Mouse (Mus musculus): ENCODE measurements around the gene Irf1. TPM values are rescaled to one million over a fixed set of nuclear protein-coding genes. Genes with fewer than 3 reads are reported as not detected.

Gene Irf1
- polyA plus RNA-seq, 1 experiment from 2014 or later: 3.5 TPM

DNA sequence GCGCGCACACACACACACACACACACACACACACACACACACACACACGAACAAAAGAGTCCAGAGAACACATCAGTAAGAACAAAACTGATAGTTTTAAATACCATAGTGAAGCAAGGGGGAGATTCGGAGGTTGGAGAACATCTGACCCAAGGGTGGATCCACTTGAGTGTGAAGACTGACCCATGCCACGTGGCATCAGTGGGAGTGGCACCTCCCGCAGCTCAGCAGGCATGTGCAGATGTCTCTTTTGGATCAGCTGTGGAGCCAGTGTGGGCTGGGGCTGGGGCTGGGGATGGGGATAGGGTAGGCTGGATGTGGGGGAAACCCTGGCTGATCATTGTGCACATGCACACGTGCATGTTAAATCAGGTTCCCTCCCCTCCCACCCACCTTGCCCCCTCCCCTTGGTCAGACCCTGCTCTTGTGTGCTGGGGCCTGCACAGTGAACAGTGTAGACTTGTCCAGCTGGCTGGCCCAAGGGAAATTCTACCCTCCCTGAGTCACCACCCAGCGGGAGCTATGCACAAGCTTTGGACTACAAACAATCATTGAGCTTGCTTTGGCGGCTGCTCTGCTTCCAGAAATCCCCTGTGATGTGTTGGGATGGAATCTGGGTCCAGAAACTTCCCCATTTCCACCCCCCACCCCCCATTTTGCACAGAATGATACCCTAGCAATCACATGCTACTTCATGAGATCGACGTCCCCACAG is 51.6 kb downstream of the Irf1 start:
- Histone ChIP-seq H3K9me3 (no peaks in the 10 kb centered on the region), H3K36me3 (no peaks in the 10 kb centered on the region), H3K4me1 (replicated peaks) (no peaks in the 10 kb centered on the region), H3K27me3 (no peaks in the 10 kb centered on the region), H3K4me2 (no peak overlapping the region), H3K27ac (replicated peaks) (no peak overlapping the region), H3K9ac (no peak overlapping the region), H3K4me3 (no peak overlapping the region)
- 87% methylated on average over 11 of the region's 11 CpGs for WGBS
- ATAC-seq (ENCODE audit: low read depth): no peak

DNA sequence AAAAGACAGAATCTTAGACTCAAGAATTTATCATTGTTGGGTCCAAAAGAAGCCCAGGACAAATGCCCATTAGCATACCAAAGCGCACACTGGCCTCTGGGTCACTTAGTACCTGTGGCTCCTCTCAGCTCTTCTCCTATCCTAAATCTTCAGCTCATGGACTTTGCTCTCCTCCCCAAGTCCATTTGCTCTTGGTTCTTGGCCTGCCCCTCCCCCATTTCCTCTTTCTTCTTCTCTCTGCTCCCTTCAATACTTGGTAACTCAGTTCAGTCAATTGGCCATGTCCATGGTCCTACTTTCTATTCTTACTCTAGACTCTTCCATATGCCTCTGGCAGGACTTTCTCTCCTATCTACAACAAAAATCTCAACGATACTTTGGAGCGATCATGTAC is 52.1 kb downstream of the Irf1 start:
- H3K4me3 ChIP-seq: no peak overlapping the region
- no peaks in the 10 kb centered on the region for H3K4me1 ChIP-seq (replicated peaks)
- no peak overlapping the region for H3K9ac ChIP-seq
- no peak overlapping the region for H3K4me2 ChIP-seq
- H3K27ac ChIP-seq (replicated peaks): no peak overlapping the region
- ATAC-seq (ENCODE audit: low read depth): no peak
- H3K9me3 ChIP-seq: no peaks in the 10 kb centered on the region
- WGBS: 95% methylated on average over 3 of the region's 3 CpGs
- H3K27me3 ChIP-seq: no peaks in the 10 kb centered on the region
- H3K36me3 ChIP-seq: no peaks in the 10 kb centered on the region

DNA sequence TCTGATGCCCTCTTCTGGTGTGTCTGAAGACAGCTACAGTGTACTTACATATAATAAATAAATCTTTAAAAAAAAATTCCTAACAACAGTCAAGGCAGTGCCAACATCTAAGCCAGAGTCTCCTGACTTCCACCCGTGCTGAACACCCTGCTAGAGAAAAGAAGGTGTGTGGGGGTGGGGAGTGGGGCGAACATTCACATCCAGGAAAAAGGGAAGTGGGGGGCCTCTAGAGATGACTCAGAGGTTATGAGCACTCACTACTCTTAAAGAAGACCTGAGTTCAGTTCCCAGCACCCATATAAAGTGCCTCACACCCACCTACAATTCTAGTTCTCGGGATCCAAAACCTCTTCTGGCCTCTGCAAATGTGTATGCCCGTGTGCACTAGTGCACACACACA is 55.6 kb downstream of the Irf1 start:
- no peak overlapping the region for H3K4me2 ChIP-seq
- no peaks in the 10 kb centered on the region for H3K4me1 ChIP-seq (replicated peaks)
- H3K27me3 ChIP-seq: no peaks in the 10 kb centered on the region
- no peak overlapping the region for H3K9ac ChIP-seq
- H3K9me3 ChIP-seq: peaks cover 3% of the 10 kb centered on the region; the same call in 1 of the 2 replicates
- no peak overlapping the region for H3K4me3 ChIP-seq
- WGBS: 86% methylated on average over 4 of the region's 4 CpGs
- no peak overlapping the region for H3K27ac ChIP-seq (replicated peaks)
- no peaks in the 10 kb centered on the region for H3K36me3 ChIP-seq
- no peak for ATAC-seq (ENCODE audit: low read depth)

Small RNA genes within 50 kb of the gene (microRNA-seq; reads per million reads assigned to microRNA genes)
- gene Mir7671: not detected

Other genes with a start within 250 kb of the Irf1 start
- gene Kif3a, start 202.6 kb upstream of the Irf1 start, polyA plus RNA-seq (2015; fragmentation: Nextera tagmentation; extraction: Ambion mirVana): 265 and 272 TPM in 2 replicates
- 2.1 and 2.5 TPM in 2 replicates for gene Il4, start 151.3 kb upstream of the Irf1 start, polyA plus RNA-seq (2015; fragmentation: Nextera tagmentation; extraction: Ambion mirVana)
- gene Il13, start 135.3 kb upstream of the Irf1 start, polyA plus RNA-seq (2015; fragmentation: Nextera tagmentation; extraction: Ambion mirVana): not detected in 2 replicates
- 11.9 and 12.6 TPM in 2 replicates for gene Rad50, start 62.7 kb upstream of the Irf1 start, polyA plus RNA-seq (2015; fragmentation: Nextera tagmentation; extraction: Ambion mirVana)
- not detected in 2 replicates for gene Il5, start 49.2 kb upstream of the Irf1 start, polyA plus RNA-seq (2015; fragmentation: Nextera tagmentation; extraction: Ambion mirVana)
- not detected in 2 replicates for gene Gm17334, start 3.2 kb downstream of the Irf1 start, polyA plus RNA-seq (2015; fragmentation: Nextera tagmentation; extraction: Ambion mirVana)
- 0.99 and 1.6 TPM in 2 replicates for gene Gm12216, start 89.2 kb downstream of the Irf1 start, polyA plus RNA-seq (2015; fragmentation: Nextera tagmentation; extraction: Ambion mirVana)
- 8.5 and 9.3 TPM in 2 replicates for gene Slc22a5, start 121.6 kb downstream of the Irf1 start, polyA plus RNA-seq (2015; fragmentation: Nextera tagmentation; extraction: Ambion mirVana)
- gene Slc22a21, start 210.3 kb downstream of the Irf1 start, polyA plus RNA-seq (2015; fragmentation: Nextera tagmentation; extraction: Ambion mirVana): 2.3 and 3.6 TPM in 2 replicates